Mouse (Mus musculus) ES-E14 (cell line): ENCODE results near the gene Wdr73. TPM values are rescaled to one million over a fixed set of nuclear protein-coding genes. Genes with fewer than 3 reads are reported as not detected.

ENCODE experiments used
- DNase-seq: peaks from one replicate; pipeline ENCODE4 v3.0.0-alpha.2; 2013; ENCODE audit warnings: low read depth, low spot score
- H3K27ac ChIP-seq: 2 replicates; pipeline ENCODE4 v1.5.1; 2012; ENCODE audit warnings: low read depth, mild to moderate bottlenecking, low read length, moderate library complexity, mixed read lengths; ENCODE audit not compliant: poor library complexity, insufficient read depth, severe bottlenecking
- H3K36me3 ChIP-seq: 2 replicates; pipeline ENCODE4 v1.6.1; 2012; ENCODE audit warnings: mild to moderate bottlenecking, low read length, moderate library complexity, mixed read lengths; ENCODE audit not compliant: control insufficient read depth, poor library complexity, insufficient read depth, severe bottlenecking
- H3K4me1 ChIP-seq, 2 experiments: fragments of 150-350 bp in 1 of 2; sonication (generic) in 1 of 2; 2 replicates each; pipeline ENCODE4 v1.6.1; 2012; ENCODE audit warnings: low read length in 2 of 2, mild to moderate bottlenecking in 1 of 2, mixed read lengths in 1 of 2; ENCODE audit not compliant: control insufficient read depth in 2 of 2, insufficient read depth in 2 of 2, poor library complexity in 1 of 2
- H3K4me3 ChIP-seq, 2 experiments: fragments of 150-350 bp in 1 of 2; sonication (generic) in 1 of 2; 2 replicates each; pipeline ENCODE4 v1.5.1; 2012; ENCODE audit warnings: low read length in 2 of 2, low read depth in 1 of 2, mild to moderate bottlenecking in 1 of 2, mixed read lengths in 1 of 2; ENCODE audit not compliant: insufficient read depth in 1 of 2, poor library complexity in 1 of 2, severe bottlenecking in 1 of 2
- H3K9ac ChIP-seq: 2 replicates; pipeline ENCODE4 v1.6.1; 2012; ENCODE audit warnings: low read depth, mild to moderate bottlenecking, low read length, mixed read lengths; ENCODE audit not compliant: poor library complexity, insufficient read depth, severe bottlenecking
- H3K9me3 ChIP-seq: fragments of 150-350 bp; sonication (generic); 2 replicates; pipeline ENCODE4 v1.6.1; 2012; ENCODE audit warnings: low read depth, mild to moderate bottlenecking, low read length; ENCODE audit not compliant: control insufficient read depth, insufficient read depth
- CHD2 ChIP-seq: IDR thresholded peaks from 2 replicates; pipeline ENCODE4 v1.6.1; 2014; ENCODE audit warnings: mild to moderate bottlenecking, low read depth, low read length, inconsistent platforms
- HCFC1 ChIP-seq: IDR thresholded peaks from 2 replicates; pipeline ENCODE4 v1.6.1; 2012; ENCODE audit warnings: low read length, inconsistent platforms, borderline replicate concordance; ENCODE audit not compliant: insufficient read depth
- MAFK ChIP-seq: IDR thresholded peaks from 2 replicates; pipeline ENCODE4 v1.6.1; 2014; ENCODE audit warnings: mild to moderate bottlenecking, low read depth, low read length, inconsistent platforms; ENCODE audit not compliant: insufficient read depth
- ZC3H11A ChIP-seq: IDR thresholded peaks from 2 replicates; pipeline ENCODE4 v1.6.1; 2012; ENCODE audit warnings: low read depth, mild to moderate bottlenecking, inconsistent platforms, low read length, borderline replicate concordance
- ZNF384 ChIP-seq: IDR thresholded peaks from 2 replicates; pipeline ENCODE4 v1.6.1; 2012; ENCODE audit warnings: low read depth, low read length, inconsistent platforms
- in situ Hi-C, 2 experiments: fragments of 600-800 bp; cut with MboI; formaldehyde crosslinking; loops; one replicate each; pipeline ENCODE4 v1.15.1; 2025; ENCODE audit warnings: low sequenced_read_pairs in 2 of 2, inconsistent platforms in 1 of 2; ENCODE audit not compliant: unreplicated experiment in 2 of 2
- total RNA-seq: library from RNA; depleted of rRNA; stranded (reverse); fragments of 300-350 nt; gene quantifications from 2 replicates; pipeline ENCODE4 v1.2.3, GENCODE M21; 2012

Gene Wdr73
- total RNA-seq, 1 experiment: 38.2 TPM

DNA sequence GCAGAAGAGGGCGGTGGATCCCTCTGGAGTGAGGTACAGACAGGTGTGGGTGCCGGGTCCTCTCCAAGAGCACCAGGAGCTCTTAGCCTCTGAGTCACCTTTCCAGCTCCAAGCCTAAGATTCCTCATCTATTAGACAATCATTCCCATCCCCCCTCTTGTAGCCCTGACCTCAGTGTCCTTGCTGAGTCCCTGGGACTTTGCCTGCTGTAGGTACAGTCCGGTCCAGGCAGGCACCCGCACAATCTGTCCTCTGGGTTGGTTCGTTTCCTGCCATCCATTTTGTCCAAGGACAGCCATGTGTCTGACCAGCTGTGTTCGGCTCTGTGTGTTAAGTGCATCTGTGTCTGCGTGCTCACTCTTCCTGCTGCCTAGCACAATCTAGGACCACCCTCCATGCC, 12.5 kb downstream of the Wdr73 start:
- H3K36me3 ChIP-seq: peaks cover 26% of the 10 kb centered on the region
- H3K4me1 ChIP-seq: peaks cover 0 to 7% of the 10 kb centered on the region in 2 experiments; a peak in 2 of 4 replicates
- DNase-seq: no peak
- peak overlapping the region; percentile 46 for H3K27ac ChIP-seq
- H3K9ac ChIP-seq: peak overlapping the region; percentile 20; the same call in 1 of the 2 replicates
- H3K9me3 ChIP-seq: no peaks in the 10 kb centered on the region
- H3K4me3 ChIP-seq: peak overlapping the region in 1 of 2 experiments; percentile 43; a peak in 3 of 4 replicates
- in situ Hi-C loops: loop anchor here in 1 of 2 experiments (10.0 kb wide), 2 partner anchors 176 to 266 kb away; no protein-coding TSS in a partner anchor
- TF ChIP-seq ZC3H11A: no peak
- no peak for TF ChIP-seq CHD2
- TF ChIP-seq MAFK: no peak
- TF ChIP-seq ZNF384: no peak
- no peak for TF ChIP-seq HCFC1

DNA sequence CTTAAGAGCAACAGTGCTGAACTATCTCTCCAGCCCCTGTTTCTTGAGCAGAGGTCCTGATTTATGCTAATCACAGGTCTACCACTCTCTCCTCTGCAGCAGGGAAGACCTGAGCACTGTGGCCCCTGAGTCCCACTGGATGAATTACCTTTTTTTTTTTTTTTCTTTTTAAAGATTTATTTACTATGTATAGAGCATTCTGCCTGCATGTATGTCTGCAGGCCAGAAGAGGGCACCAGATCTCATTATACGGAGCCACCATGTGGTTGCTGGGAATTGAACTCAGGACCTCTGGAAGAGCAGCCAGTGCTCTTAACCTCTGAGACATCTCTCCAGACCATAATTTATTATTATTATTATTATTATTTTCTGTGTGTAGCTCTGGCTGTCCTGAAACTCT, 15.4 kb downstream of the Wdr73 start:
- peaks cover under 1% of the 10 kb centered on the region; the same call in 1 of the 2 replicates for H3K36me3 ChIP-seq
- TF ChIP-seq MAFK (no peak), ZNF384 (peak; percentile 42; the same call in 1 of the 2 replicates)
- no peak overlapping the region for H3K9ac ChIP-seq
- in situ Hi-C loops: loop anchor here in 1 of 2 experiments (10.0 kb wide), 2 partner anchors 179 to 269 kb away; no protein-coding TSS in a partner anchor
- peaks cover 0 to 7% of the 10 kb centered on the region in 2 experiments; a peak in 2 of 4 replicates for H3K4me1 ChIP-seq
- no peaks in the 10 kb centered on the region for H3K9me3 ChIP-seq
- no peak for DNase-seq
- no peak overlapping the region for H3K4me3 ChIP-seq
- H3K27ac ChIP-seq: no peak overlapping the region

DNA sequence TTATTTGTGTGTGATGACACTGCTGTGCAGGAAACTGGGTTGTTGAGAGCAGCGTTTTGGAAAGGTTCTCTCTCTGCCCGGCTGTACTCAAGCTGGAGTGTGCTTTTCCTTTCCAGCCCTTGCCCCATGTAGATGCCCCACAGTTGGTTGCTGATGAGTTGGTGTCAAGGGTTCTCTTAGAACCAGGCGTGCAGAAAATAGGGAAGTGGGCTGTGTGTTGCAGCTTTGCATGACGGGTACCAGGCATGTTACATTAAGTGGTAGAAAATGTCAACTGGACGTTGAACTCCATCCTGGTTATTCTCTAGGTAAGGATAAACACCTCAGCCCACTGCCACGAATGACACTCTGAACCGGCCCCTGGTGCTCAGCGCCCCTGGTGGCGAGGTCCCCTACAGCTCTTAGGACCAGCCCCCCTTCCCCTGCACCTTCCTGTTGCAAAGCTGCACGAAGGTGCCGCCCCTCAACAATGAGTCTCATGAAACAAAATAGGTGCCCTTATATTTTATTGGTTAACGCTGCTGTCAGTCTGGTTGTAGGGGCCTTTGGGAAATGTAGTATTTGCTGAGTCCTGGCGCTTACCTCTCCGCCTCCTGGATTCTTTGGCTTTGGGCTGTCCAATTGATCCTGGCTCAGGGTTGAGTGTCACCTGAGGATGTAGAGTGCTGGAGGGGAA, 18.1 kb downstream of the Wdr73 start:
- H3K9ac ChIP-seq: no peak overlapping the region
- TF ChIP-seq CHD2: no peak
- no peak for TF ChIP-seq ZNF384
- no peak for TF ChIP-seq MAFK
- TF ChIP-seq ZC3H11A: no peak
- no peak for TF ChIP-seq HCFC1
- no peaks in the 10 kb centered on the region for H3K9me3 ChIP-seq
- H3K36me3 ChIP-seq: no peaks in the 10 kb centered on the region; the same call in 1 of the 2 replicates
- H3K4me3 ChIP-seq: no peak overlapping the region
- H3K4me1 ChIP-seq: no peaks in the 10 kb centered on the region; a peak in 1 of 4 replicates
- in situ Hi-C loops: loop anchor here in 1 of 2 experiments (10.0 kb wide), 2 partner anchors 182 to 272 kb away; no protein-coding TSS in a partner anchor
- DNase-seq: no peak
- H3K27ac ChIP-seq: no peak overlapping the region

DNA sequence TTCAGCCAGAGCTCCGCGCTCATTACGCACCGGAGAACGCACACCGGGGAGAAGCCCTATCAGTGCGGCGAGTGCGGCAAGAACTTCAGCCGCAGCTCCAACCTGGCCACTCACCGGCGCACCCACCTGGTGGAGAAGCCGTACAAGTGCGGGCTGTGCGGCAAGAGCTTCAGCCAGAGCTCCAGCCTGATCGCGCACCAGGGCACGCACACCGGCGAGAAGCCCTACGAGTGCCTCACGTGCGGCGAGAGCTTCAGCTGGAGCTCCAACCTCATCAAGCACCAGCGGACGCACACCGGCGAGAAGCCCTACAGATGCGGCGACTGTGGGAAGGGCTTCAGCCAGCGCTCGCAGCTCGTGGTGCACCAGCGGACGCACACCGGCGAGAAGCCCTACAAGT, 25.3 kb downstream of the Wdr73 start:
- in situ Hi-C loops: no loop called here
- Histone ChIP-seq H3K4me3 (peak overlapping the region; percentile 62 to 64), H3K9me3 (no peaks in the 10 kb centered on the region), H3K36me3 (no peaks in the 10 kb centered on the region), H3K4me1 (peaks cover 0 to 2% of the 10 kb centered on the region in 2 experiments; a peak in 2 of 4 replicates), H3K9ac (peak overlapping the region; percentile 34), H3K27ac (no peak overlapping the region)
- no peak for DNase-seq
- TF ChIP-seq HCFC1: no peak
- no peak for TF ChIP-seq CHD2
- TF ChIP-seq ZNF384: no peak
- no peak for TF ChIP-seq MAFK
- no peak for TF ChIP-seq ZC3H11A
